Mouse (Mus musculus) ovary, adult 18-20 months (tissue): Measurements from ENCODE around the gene Katnbl1.

ENCODE experiments used
- DNase-seq: peaks from one replicate; pipeline ENCODE4 v3.0.0; 2022; ENCODE audit warnings: low spot score, mixed read lengths

The Katnbl1 gene

GRCm38 (mm10) chr2:112378973-112379898 lies at the start of gene Katnbl1:
Gene Katnbl1, plus strand, starts transcription at chr2:112379211.
- DNase-seq: peak; percentile 86

DNA sequence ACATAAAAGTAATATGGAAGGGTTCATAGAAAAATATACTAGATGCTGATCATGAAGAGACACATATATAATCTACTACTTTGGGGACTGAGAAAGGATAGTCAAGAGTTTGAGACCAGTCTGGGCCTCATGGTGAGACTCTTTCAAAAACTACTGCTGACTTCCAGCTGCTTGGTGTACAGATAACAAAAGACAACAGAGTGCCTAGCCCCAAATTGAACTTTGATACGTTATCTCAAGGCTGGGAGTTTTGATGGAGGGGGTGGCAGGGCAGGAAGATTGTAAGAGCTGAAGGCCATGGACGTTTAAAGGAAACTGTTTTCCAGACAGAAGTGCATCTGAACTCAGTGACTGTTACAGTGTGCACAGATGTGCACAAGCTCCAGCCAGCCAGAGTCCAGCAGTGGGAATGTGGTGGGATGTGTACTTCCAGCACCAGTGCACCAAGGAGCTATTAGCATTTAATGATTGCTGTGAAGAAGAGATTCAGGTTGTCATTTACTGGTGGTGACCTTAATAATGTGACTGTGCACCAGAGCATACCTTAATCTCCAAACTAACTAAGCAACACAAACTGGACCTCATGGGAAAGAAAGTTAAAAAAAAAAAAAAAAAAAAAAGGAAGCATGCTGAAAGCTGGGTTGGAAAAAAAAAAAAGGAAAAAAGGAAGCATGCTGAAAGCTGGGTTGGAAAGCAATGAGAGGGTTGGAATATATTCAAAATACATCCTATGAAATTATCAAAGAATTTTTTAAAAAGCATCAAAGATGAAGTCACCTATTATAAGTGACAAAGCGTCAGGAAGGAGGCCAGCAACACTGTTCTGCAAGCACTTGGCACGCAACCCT lies 46.7 kb upstream of the Katnbl1 start:
- peak; percentile 54 for DNase-seq

- no peak for DNase-seq
Measured at GRCm38 (mm10) chr2:112337211-112337610, 41.8 kb upstream of the Katnbl1 start.

DNA sequence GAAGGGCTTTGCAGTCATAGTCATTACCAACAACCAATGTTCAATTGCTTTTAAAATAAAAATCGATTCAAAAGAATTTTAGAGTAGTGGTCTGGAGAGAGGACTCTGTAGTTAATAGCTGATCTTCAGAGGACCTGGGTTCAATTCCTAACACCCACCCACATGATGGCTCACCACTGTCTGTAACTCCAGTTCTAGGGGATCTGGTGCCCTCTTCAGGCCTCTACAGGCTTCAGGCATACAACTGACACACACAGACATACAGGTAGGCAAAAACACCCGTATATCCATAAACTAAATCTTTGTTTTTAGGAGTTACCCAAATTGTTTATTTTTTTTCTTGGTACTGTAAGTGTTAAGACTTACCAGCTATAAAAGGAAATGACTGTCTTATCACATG lies 39.3 kb upstream of the Katnbl1 start:
- DNase-seq: no peak

DNA sequence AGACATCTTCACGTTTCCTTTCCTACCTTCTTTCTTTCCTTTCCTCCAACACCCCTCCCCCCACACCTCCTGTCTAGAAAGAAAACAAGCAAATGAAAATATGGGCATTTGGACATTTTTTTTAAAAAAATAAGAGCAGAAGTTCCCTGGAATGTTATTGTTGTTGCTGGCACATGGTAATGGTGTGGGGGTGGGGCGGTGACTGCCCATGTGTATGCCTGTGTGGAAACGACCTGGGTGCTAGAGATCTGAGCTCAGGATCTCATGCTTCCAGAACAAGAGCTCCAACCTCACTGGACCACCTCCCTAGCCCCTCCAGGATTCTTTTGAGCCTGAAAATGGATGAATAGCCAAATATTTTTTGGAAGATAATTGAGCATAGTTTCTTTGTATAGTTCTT lies 37.9 kb upstream of the Katnbl1 start:
- DNase-seq: no peak

- no peak for DNase-seq
Measured at GRCm38 (mm10) chr2:112348246-112348645, 30.8 kb upstream of the Katnbl1 start.

GRCm38 (mm10) chr2:112353685-112354455 lies 25.1 kb upstream of the Katnbl1 start:
- no peak for DNase-seq

GRCm38 (mm10) chr2:112359611-112360010 lies 19.4 kb upstream of the Katnbl1 start:
- DNase-seq: no peak

- DNase-seq: no peak
Measured at GRCm38 (mm10) chr2:112360012-112360780, 18.8 kb upstream of the Katnbl1 start.

DNA sequence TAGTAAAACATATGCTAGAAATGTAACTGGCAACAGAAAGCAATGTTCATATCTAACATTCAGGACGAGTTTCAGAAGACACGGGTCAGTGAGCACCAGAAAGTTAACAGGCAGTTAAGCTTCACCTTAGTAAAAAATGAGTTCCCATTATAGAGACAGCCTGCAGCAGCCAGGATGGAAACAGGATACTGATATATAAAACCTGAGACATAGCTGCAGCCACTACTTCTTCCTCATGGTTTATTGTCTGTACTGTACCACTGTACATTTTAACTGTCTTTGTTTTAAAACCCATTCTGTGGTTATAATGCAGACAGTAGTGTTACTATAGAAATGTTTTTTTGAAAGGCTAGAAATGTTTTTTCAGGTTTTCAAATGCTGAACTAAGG lies 18.2 kb upstream of the Katnbl1 start:
- no peak for DNase-seq

GRCm38 (mm10) chr2:112367222-112367621 lies 11.8 kb upstream of the Katnbl1 start:
- DNase-seq: no peak

DNA sequence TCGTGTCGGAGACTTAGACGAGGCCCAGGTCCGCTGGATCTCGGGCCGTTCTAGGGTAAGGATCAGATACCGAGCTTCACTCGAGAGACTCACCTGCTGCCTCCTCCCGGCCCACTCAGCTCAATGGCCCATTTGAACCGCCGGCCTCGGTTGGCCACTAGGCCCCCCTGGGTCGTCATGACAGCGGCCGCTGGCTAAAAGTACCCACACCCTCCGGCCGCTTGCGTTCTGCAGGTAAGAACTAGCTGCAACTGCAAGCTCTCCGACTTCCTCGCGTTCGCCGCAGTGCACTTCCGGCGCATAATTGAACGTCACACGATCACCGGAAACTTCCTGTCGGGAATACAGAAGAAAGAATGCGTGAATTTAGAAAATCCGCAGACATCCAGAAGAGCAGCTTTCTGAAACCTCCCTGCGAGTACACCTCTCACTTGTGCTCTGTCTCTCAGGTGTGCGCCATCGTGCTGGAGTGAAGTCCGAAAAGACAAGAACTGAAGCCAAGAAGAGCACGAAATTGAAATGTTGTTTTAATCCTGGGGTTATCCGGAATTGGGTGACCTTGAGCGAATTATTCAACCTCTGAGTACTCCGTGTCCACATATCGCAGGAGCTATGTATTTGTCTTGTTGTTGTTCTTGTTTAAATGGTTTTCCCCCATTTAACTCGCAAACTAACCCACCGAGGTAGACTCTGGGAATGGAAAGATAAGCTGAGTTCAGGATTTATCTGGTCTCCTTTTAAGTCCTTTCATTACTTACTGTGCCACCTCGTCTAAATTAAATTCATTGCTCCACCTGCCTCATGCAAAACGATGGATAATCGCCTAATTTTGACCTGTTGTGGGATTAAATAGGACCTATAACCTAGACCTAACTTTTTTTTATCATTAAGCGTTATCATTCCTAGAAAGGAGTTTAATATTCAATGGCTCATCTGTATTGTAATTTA lies 11.0 kb upstream of the Katnbl1 start, which contains the start of gene Emc4:
Gene Emc4 (minus strand): TSS at position 302 of the 948 bp plus-strand sequence.
- peak; percentile 75 for DNase-seq

DNA sequence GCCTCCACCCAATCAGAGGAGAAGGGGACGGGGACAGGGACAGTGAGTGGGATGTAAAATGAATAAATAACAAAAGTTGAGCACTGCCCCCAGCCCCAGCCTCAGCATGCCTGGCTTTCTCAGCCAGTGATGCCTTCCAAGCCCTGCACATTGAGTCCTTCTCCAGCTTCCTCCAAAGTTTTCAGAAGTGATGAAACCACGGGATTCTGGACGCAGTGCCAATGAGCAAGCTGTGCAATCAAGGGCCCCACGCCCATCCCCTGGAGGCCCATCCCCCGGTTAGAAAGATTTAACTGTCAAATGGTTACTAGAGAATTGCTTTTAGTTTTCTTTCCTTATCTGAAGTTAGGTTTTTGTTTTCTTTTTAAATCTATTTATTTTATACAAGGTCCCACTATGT lies 9.1 kb upstream of the Katnbl1 start:
- DNase-seq: no peak

- no peak for DNase-seq
Measured at GRCm38 (mm10) chr2:112373141-112373540, 5.9 kb upstream of the Katnbl1 start.

GRCm38 (mm10) chr2:112374610-112375009 lies 4.4 kb upstream of the Katnbl1 start:
- no peak for DNase-seq

- no peak for DNase-seq
Measured at GRCm38 (mm10) chr2:112380131-112380530, 1.1 kb downstream of the Katnbl1 start.

DNA sequence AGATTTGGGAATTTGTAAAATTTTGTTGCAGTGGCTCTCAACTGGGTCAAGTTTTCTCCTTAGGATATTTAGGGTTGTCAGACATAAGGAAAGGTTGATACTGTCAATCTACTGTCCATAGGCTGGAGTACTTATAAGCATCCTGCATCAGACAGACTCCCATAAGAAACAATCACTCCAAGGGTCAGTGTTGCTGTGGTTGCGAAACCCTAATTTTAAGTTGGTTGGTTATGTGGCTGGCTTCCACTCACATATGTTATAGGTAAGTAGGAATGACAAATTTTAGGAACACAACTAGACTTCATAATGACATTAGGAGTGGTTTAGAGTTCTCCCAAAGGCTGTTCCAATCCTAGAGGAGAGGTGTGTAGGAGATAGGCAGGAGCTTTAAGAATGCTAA lies 2.2 kb downstream of the Katnbl1 start:
- DNase-seq: no peak

DNA sequence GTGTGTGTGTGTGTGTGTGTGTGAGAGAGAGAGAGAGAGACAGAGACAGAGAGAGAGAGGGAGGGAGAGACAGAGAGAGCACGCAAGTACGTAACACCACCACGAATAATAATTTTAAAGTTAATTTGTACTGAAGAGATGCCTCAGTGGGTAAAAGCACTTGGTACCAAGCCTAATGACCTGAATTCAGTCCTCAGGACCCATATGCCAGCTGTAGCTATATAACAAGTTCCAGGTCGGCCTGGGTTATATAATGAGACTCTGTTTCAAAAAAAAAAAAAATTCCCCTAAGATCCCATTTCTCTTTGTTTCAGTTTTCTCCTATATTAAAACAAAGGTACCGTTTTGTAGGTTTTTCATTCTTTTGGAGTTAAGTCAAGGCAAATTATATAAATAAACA lies 11.8 kb downstream of the Katnbl1 start:
- no peak for DNase-seq

DNA sequence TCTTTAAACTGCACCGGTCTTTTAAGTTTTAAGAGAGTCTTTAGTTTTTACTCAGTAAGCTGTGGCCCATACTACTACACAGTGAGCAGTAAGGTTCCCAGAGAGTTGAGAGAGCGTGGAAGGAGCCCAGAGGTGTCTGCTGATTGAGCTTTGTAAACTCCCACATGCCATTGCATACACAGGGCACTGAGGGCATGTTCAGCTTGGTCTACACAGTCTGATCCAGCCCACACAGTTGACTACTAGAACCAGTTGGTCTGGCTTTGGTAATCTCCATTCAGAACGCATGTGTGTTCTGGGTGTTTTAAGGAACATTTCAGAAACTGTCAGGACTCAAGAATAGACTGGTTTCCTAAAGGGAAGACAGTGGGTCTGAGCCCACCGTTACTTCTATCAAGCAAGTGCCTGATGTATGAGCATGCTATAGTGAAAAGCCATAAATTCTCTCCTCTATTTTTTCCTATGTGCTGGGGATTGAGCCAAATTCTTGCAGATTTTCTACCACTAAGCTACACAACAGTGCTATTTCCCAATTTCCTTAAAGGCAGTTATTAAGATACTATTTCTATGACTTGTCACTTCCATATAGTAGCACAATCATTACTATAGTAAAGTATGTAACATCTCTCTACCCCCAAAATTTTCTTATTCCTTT lies 12.5 kb downstream of the Katnbl1 start:
- no peak for DNase-seq

DNA sequence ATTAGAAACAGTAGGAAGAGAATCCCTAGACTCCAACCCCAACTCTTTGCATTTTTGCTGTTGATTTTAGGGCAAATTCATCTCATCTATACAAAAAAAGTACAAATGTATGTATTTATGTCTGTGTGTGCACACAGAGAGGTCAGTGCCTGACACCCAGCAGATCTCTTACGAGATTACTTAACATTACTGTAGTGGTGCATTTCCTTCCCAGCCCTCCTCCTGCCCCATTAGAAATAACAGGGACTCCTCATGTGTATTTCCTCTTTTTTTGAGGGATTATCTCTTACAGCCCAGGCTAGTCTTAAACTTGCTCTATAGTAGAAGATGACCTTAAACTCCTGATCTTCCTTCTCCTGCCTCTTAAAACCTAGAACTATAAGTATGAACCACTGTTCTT lies 13.7 kb downstream of the Katnbl1 start:
- DNase-seq: no peak
